Mouse (Mus musculus): ENCODE measurements around the gene Grwd1.
"Not testable (repeated sequence)": the region's sequence is repeated elsewhere in the genome, so short reads cannot be mapped to it uniquely, and the experiment has no call there.

The Grwd1 gene

GRCm38 (mm10) chr7:45830427-45831127 is at the start of gene Grwd1:
Gene Grwd1 (minus strand): TSS chr7:45830944.
- DNase-seq, result peak; percentile 89

GRCm38 (mm10) chr7:45880531-45880930 is 49.8 kb upstream of the Grwd1 start:
- no peak for DNase-seq

- DNase-seq, result not testable (repeated sequence)
These were observed 47.5 kb upstream of the Grwd1 start, which contains the start of gene Grin2d for GRCm38 (mm10) chr7:45878278-45878677. Gene Grin2d (minus strand): TSS chr7:45878378.

GRCm38 (mm10) chr7:45876895-45877294 is 46.2 kb upstream of the Grwd1 start:
- DNase-seq, result no peak

GRCm38 (mm10) chr7:45873061-45873947 is 42.6 kb upstream of the Grwd1 start:
- peak; percentile 69 for DNase-seq

GRCm38 (mm10) chr7:45872624-45873023 is 41.9 kb upstream of the Grwd1 start, which contains the start of gene Kdelr1:
Gene Kdelr1 (plus strand): TSS chr7:45872772.
- DNase-seq, result peak; percentile 93

GRCm38 (mm10) chr7:45870282-45871058 is 39.7 kb upstream of the Grwd1 start:
- DNase-seq, result no peak

GRCm38 (mm10) chr7:45869787-45870186 is 39.0 kb upstream of the Grwd1 start:
- no peak for DNase-seq

- DNase-seq, result no peak
These were observed 38.4 kb upstream of the Grwd1 start for GRCm38 (mm10) chr7:45869107-45869670.

GRCm38 (mm10) chr7:45867871-45868270 is 37.1 kb upstream of the Grwd1 start:
- no peak for DNase-seq

GRCm38 (mm10) chr7:45865925-45866910 is 35.5 kb upstream of the Grwd1 start:
- DNase-seq, result peak; percentile 96

- no peak for DNase-seq
These were observed 33.7 kb upstream of the Grwd1 start for GRCm38 (mm10) chr7:45864435-45864834.

GRCm38 (mm10) chr7:45862804-45863203 is 32.1 kb upstream of the Grwd1 start:
- no peak for DNase-seq

GRCm38 (mm10) chr7:45859008-45859407 is 28.3 kb upstream of the Grwd1 start:
- DNase-seq, result no peak

GRCm38 (mm10) chr7:45856950-45857901 is 26.5 kb upstream of the Grwd1 start:
- DNase-seq, result peak; percentile 51

- DNase-seq, result no peak
These were observed 22.3 kb upstream of the Grwd1 start for GRCm38 (mm10) chr7:45853089-45853488.

GRCm38 (mm10) chr7:45850661-45851060 is 19.9 kb upstream of the Grwd1 start:
- DNase-seq, result no peak

GRCm38 (mm10) chr7:45848447-45849027 is 17.8 kb upstream of the Grwd1 start:
- no peak for DNase-seq

GRCm38 (mm10) chr7:45842950-45843744 is 12.4 kb upstream of the Grwd1 start:
- DNase-seq, result no peak

Measured in lung, postnatal 10 days (tissue).